Mouse (Mus musculus): ENCODE measurements at regions not wholly inside any gene's neighbourhood (a gene's known extent, or its start where the extent isn't known, plus 50 kb on each side); places are given as distances from the start of the nearest gene placed in this dataset.

GRCm38 (mm10) chr2:50735029-50735428, 413.9 kb downstream of the Rnd3 start:
- Histone ChIP-seq H3K4me2 (no peak overlapping the region), H3K9ac (no peak overlapping the region), H3K4me1 (replicated peaks) (no peaks in the 10 kb centered on the region), H3K4me3 (no peak overlapping the region), H3K27me3 (no peaks in the 10 kb centered on the region), H3K36me3 (no peaks in the 10 kb centered on the region), H3K27ac (no peak overlapping the region), H3K9me3 (replicated peaks) (no peaks in the 10 kb centered on the region)
- WGBS = 64% methylated on average over 11 of the region's 11 CpGs
- ATAC-seq (replicated peaks; ENCODE audit: insufficient number of reproducible peaks, insufficient read depth, low FRiP score, low read depth) = no peak

- Histone ChIP-seq H3K9me3 (replicated peaks) (no peaks in the 10 kb centered on the region), H3K4me3 (no peak overlapping the region), H3K27ac (no peak overlapping the region), H3K4me1 (replicated peaks) (peaks cover 5% of the 10 kb centered on the region), H3K27me3 (no peaks in the 10 kb centered on the region), H3K4me2 (no peak overlapping the region), H3K9ac (no peak overlapping the region), H3K36me3 (no peaks in the 10 kb centered on the region)
- 26% methylated on average over 3 of the region's 3 CpGs for WGBS
- ATAC-seq (replicated peaks; ENCODE audit: insufficient number of reproducible peaks, insufficient read depth, low FRiP score, low read depth) = no peak
Observed at GRCm38 (mm10) chr2:50706652-50707051, 410.1 kb upstream of the Mmadhc start.

DNA sequence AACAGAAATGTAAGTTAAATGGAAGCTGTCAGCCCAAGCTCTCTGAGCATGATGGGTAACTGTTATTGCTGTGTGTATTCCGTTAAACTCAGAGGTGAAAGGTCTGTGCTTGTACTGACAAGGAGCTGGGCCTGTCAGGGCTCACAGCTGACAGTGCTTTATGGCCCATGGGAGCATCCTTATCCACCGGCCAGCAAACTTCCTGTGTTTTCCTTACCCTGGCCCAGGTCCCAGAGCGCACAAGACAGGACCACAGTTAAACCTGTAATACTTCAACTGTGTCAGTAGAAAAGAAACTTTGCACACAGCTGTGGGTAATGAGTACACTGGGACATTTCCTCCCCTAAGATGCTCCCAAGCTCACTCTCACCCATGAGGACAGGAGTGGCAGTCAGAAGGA, 407.7 kb upstream of the Mmadhc start:
- Histone ChIP-seq H3K4me2 (no peak overlapping the region), H3K4me1 (replicated peaks) (peaks cover 10% of the 10 kb centered on the region), H3K27ac (no peak overlapping the region; the same call in 1 of the 2 replicates), H3K9ac (no peak overlapping the region), H3K4me3 (no peak overlapping the region), H3K27me3 (no peaks in the 10 kb centered on the region), H3K36me3 (no peaks in the 10 kb centered on the region), H3K9me3 (replicated peaks) (no peaks in the 10 kb centered on the region)
- ATAC-seq (replicated peaks; ENCODE audit: insufficient number of reproducible peaks, insufficient read depth, low FRiP score, low read depth) = no peak
- WGBS = 43% methylated on average over 3 of the region's 3 CpGs

DNA sequence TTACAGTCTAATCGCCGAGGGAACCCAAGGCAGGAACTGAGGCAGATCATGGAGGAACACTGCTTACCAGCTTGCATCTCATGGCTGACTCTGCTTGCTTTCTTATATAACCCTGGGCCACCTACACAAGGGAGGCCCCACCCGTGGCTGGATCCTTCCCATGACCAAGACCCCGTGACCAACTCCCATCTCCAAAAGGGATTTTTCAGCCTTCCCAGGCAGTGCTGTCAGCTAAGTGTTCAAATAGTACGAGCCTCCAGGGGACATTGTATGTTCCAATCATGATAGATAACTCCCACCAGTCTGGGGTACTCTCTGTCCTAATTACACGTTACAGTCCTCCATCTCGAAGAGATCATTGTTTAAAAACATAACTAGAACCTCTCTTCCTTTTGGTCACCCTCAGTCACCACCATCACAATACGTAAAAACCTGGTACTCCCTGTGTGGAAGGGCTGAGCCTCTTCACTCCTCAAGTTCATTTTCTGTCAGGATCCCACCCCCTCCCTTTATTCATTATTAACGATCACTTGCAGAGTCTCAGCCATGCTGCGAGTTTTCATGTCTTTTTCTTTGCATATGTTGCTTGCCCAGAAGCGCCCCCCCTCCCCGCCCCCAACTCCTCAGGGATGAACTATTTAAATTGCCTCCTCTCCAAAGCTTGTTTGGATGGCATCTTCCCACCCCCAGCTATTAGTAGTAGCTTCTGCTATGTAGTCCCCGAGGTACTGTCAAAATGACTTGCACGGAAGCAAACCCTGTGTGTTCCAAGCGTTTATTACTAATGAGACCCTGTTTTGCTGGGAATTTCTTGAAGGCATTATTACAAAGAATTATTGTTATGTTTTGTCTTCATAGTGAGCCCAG, 406.2 kb upstream of the Mmadhc start:
- Histone ChIP-seq H3K4me2 (no peak overlapping the region), H3K9me3 (replicated peaks) (no peaks in the 10 kb centered on the region), H3K36me3 (no peaks in the 10 kb centered on the region), H3K9ac (no peak overlapping the region), H3K27me3 (no peaks in the 10 kb centered on the region), H3K27ac (no peak overlapping the region), H3K4me1 (replicated peaks) (peaks cover 11% of the 10 kb centered on the region), H3K4me3 (no peak overlapping the region)
- 86% methylated on average over 15 of the region's 15 CpGs for WGBS
- ATAC-seq (replicated peaks; ENCODE audit: insufficient number of reproducible peaks, insufficient read depth, low FRiP score, low read depth) = no peak

DNA sequence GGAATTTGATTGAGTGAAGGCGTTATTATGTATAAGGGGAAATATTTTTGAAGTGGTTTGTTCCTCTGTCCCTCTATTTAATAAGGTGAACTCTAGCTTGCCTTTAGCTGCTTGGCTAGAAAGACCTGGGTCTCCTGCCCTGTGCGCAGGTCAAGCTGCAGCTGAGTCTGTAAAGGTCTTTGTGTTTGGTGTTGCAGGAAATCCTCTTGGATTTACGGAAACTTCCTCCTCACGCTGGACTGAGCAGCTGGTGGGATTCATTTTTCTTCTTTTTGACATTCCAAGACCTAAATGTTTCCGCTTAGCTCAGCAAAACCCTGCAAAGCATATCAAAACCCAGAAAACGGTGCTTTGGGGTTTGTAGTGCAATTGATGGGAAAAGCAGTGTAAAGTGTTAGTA, 402.2 kb upstream of the Mmadhc start:
- no peak overlapping the region for H3K27ac ChIP-seq
- H3K27me3 ChIP-seq = no peaks in the 10 kb centered on the region
- no peak for ATAC-seq (replicated peaks; ENCODE audit: insufficient number of reproducible peaks, insufficient read depth, low FRiP score, low read depth)
- H3K36me3 ChIP-seq = no peaks in the 10 kb centered on the region
- WGBS = 65% methylated on average over 6 of the region's 6 CpGs
- H3K4me3 ChIP-seq = no peak overlapping the region
- H3K9ac ChIP-seq = no peak overlapping the region
- H3K4me2 ChIP-seq = no peak overlapping the region
- no peaks in the 10 kb centered on the region for H3K9me3 ChIP-seq (replicated peaks)
- 0 out of 2 replicates have a peak, but pooled peaks cover 6% of the 10 kb centered on the region for H3K4me1 ChIP-seq (replicated peaks)

- Histone ChIP-seq H3K27me3 (no peaks in the 10 kb centered on the region), H3K4me3 (no peak overlapping the region), H3K4me2 (no peak overlapping the region), H3K9me3 (replicated peaks) (no peaks in the 10 kb centered on the region), H3K9ac (no peak overlapping the region), H3K36me3 (no peaks in the 10 kb centered on the region), H3K27ac (no peak overlapping the region), H3K4me1 (replicated peaks) (0 out of 2 replicates have a peak, but pooled peaks cover 6% of the 10 kb centered on the region)
- ATAC-seq (replicated peaks; ENCODE audit: insufficient number of reproducible peaks, insufficient read depth, low FRiP score, low read depth) = no peak
Observed at GRCm38 (mm10) chr2:50696575-50696974, 400.0 kb upstream of the Mmadhc start.

GRCm38 (mm10) chr2:50694849-50695248, 398.2 kb upstream of the Mmadhc start:
- Histone ChIP-seq H3K4me3 (no peak overlapping the region), H3K9me3 (replicated peaks) (no peaks in the 10 kb centered on the region), H3K27ac (no peak overlapping the region), H3K27me3 (no peaks in the 10 kb centered on the region), H3K4me1 (replicated peaks) (0 out of 2 replicates have a peak, but pooled peaks cover 5% of the 10 kb centered on the region), H3K9ac (no peak overlapping the region), H3K4me2 (no peak overlapping the region), H3K36me3 (no peaks in the 10 kb centered on the region)
- 57% methylated on average over 2 of the region's 2 CpGs for WGBS
- ATAC-seq (replicated peaks; ENCODE audit: insufficient number of reproducible peaks, insufficient read depth, low FRiP score, low read depth) = no peak

DNA sequence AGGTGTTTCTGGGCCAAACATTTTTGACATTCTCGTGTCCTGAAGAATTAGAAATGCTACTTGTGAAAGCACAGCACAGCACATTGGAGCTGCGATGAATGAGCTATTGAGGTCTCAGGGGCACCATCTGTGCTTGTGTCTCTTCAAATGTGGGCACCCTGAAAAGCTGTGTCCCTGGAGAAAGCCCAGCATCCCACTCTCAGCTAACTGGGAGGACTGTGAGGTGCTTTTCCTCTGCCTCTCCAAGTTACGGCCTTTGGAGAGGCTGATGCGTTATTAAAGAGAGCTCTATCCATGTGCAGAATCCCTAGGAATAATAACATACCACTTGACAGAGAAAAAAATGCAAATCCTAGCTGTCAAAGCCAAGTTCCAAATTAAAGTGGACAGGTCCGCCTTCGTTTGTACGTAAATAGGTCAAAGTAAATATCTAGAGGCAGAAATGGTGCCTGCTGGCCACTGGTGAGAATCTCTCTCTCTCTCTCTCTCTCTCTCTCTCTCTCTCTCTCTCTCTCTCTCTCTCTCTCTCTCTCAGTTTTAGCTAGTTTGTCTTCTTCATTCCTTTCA, 397.3 kb upstream of the Mmadhc start:
- no peak overlapping the region for H3K4me3 ChIP-seq
- WGBS = 83% methylated on average over 7 of the region's 7 CpGs
- H3K9ac ChIP-seq = no peak overlapping the region
- no peak overlapping the region for H3K4me2 ChIP-seq
- no peak for ATAC-seq (replicated peaks; ENCODE audit: insufficient number of reproducible peaks, insufficient read depth, low FRiP score, low read depth)
- no peaks in the 10 kb centered on the region for H3K9me3 ChIP-seq (replicated peaks)
- 0 out of 2 replicates have a peak, but pooled peaks cover 5% of the 10 kb centered on the region for H3K4me1 ChIP-seq (replicated peaks)
- H3K27ac ChIP-seq = no peak overlapping the region
- no peaks in the 10 kb centered on the region for H3K27me3 ChIP-seq
- H3K36me3 ChIP-seq = no peaks in the 10 kb centered on the region

GRCm38 (mm10) chr2:50690120-50691103, 393.8 kb upstream of the Mmadhc start:
- peaks cover 10% of the 10 kb centered on the region; the same call in 1 of the 2 replicates for H3K4me1 ChIP-seq (replicated peaks)
- no peaks in the 10 kb centered on the region for H3K36me3 ChIP-seq
- WGBS = 45% methylated on average over 11 of the region's 11 CpGs

GRCm38 (mm10) chr2:50687672-50688151, 391.1 kb upstream of the Mmadhc start:
- WGBS = 71% methylated on average over 10 of the region's 10 CpGs
- no peaks in the 10 kb centered on the region for H3K36me3 ChIP-seq

More at GRCm38 (mm10) chr2:50690120-50691103, 393.8 kb upstream of the Mmadhc start:
- ATAC-seq (replicated peaks; ENCODE audit: insufficient number of reproducible peaks, insufficient read depth, low FRiP score, low read depth) = peak; percentile 50; the same call in 1 of the 2 replicates
- Histone ChIP-seq H3K27me3 (no peaks in the 10 kb centered on the region), H3K27ac (no peak overlapping the region), H3K9ac (no peak overlapping the region), H3K4me3 (no peak overlapping the region), H3K9me3 (replicated peaks) (0 out of 2 replicates have a peak, but pooled peaks cover 3% of the 10 kb centered on the region), H3K4me2 (no peak overlapping the region)

More at GRCm38 (mm10) chr2:50687672-50688151, 391.1 kb upstream of the Mmadhc start:
- Histone ChIP-seq H3K9ac (no peak overlapping the region), H3K9me3 (replicated peaks) (0 out of 2 replicates have a peak, but pooled peaks cover 3% of the 10 kb centered on the region), H3K27me3 (no peaks in the 10 kb centered on the region), H3K4me3 (no peak overlapping the region), H3K27ac (no peak overlapping the region), H3K4me1 (replicated peaks) (peaks cover 10% of the 10 kb centered on the region; the same call in 1 of the 2 replicates), H3K4me2 (no peak overlapping the region)
- no peak for ATAC-seq (replicated peaks; ENCODE audit: insufficient number of reproducible peaks, insufficient read depth, low FRiP score, low read depth)

Data from heart, embryonic 15.5 days (tissue).